Mouse (Mus musculus) lung, postnatal 36 days (tissue): Measurements from ENCODE around the gene Homez.

Source experiments
- DNase-seq: peaks from one replicate; pipeline ENCODE4 v3.0.0; 2022; ENCODE audit warnings: mixed read lengths

Homez gene

DNA sequence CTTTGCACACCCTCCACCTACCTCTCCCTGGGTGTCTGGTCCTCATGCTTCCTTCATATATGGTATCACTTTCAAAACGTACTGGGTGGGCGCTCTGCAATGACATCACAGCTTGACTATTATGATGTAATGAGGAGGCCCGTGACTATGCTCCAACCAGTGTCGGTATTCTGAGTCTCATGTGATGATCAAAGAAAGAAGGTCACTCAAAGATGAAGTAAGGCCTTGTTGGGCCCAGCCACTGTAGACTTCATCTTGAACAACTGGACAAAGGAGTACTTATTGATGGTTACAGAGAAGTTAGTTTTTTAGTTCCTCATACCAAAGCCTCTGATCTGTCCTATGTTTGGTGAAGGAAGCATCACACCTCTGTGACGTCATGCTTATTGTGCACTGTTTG lies at the start of gene Homez:
Homez (minus strand) TSS at position 101 of the 400 bp plus-strand sequence.
- no peak for DNase-seq

GRCm38 (mm10) chr14:54920076-54920685 lies 49.4 kb upstream of the Homez start:
- no peak for DNase-seq

- no peak for DNase-seq
Measured at GRCm38 (mm10) chr14:54913343-54913742, 42.6 kb upstream of the Homez start.

- DNase-seq = peak; percentile 81
Measured at GRCm38 (mm10) chr14:54912886-54913285, 42.1 kb upstream of the Homez start, which contains the start of gene Slc22a17. Gene Slc22a17, minus strand, starts transcription at chr14:54913132.

- no peak for DNase-seq
Measured at GRCm38 (mm10) chr14:54912109-54912850, 41.5 kb upstream of the Homez start.

- DNase-seq = peak; percentile 36
Measured at GRCm38 (mm10) chr14:54908682-54909081, 37.9 kb upstream of the Homez start.

DNA sequence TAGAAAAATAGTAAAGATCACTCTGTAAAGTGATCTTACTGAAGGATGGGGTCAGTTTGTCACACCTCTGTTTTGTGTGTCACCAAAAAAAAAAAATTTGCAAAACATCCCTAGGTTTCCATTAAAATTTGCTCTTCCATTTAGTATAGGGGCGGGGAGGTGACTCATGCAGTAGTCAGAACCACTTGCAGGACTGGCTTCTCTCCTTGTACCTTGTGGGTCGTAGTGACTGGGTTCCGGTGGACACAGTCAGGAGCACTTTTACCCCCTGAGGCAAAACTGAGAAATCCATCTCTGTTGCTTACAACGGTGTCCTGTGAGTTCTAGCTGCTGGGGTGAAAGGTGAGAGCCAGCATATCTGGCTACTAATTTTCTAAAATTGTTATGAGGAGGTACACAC lies 32.9 kb upstream of the Homez start:
- no peak for DNase-seq

- peak; percentile 93 for DNase-seq
Measured at GRCm38 (mm10) chr14:54900383-54900782, 29.6 kb upstream of the Homez start.

- DNase-seq = no peak
Measured at GRCm38 (mm10) chr14:54897445-54897844, 26.7 kb upstream of the Homez start.

- DNase-seq = peak; percentile 50
Measured at GRCm38 (mm10) chr14:54894296-54895151, 23.8 kb upstream of the Homez start.

DNA sequence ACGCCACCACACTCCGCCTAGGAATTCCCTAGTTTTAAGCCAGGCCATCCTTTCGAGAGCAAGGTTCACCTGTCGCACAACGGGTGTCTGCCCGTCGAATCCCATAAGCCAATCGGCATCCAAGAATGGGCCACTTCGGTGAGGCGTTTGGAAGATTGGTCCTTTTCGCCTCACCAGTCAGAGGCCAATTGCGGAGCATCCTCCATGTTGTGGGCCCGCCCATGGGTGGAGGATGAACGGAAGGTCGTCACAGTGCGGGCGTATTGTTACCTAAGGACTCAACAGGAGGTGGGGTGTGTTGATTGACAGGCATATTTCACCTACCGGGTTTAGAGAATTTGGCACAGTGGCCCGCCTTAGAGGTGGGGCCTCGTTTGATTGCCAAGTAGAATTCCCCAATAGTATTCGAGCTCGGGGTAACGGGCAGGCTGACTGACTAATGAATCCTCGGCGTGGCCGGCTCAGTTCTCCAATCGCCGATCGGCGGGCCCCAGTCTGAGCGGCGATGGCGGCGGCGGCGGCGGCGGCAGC lies 23.0 kb upstream of the Homez start:
- peak; percentile 99 for DNase-seq

GRCm38 (mm10) chr14:54892200-54892599 lies 21.4 kb upstream of the Homez start, which contains the start of gene Pabpn1:
Gene Pabpn1, plus strand, starts transcription at chr14:54892500.
- no peak for DNase-seq

GRCm38 (mm10) chr14:54885309-54885708 lies 14.5 kb upstream of the Homez start:
- DNase-seq = no peak

GRCm38 (mm10) chr14:54884022-54884712 lies 13.4 kb upstream of the Homez start:
- no peak for DNase-seq

- peak; percentile 93 for DNase-seq
Measured at GRCm38 (mm10) chr14:54883154-54884021, 12.6 kb upstream of the Homez start, which contains the start of the genes Bcl2l2 and Gm20521. Gene Bcl2l2, plus strand, starts transcription at chr14:54883377. Gene Gm20521, plus strand, starts transcription at chr14:54883441.

DNA sequence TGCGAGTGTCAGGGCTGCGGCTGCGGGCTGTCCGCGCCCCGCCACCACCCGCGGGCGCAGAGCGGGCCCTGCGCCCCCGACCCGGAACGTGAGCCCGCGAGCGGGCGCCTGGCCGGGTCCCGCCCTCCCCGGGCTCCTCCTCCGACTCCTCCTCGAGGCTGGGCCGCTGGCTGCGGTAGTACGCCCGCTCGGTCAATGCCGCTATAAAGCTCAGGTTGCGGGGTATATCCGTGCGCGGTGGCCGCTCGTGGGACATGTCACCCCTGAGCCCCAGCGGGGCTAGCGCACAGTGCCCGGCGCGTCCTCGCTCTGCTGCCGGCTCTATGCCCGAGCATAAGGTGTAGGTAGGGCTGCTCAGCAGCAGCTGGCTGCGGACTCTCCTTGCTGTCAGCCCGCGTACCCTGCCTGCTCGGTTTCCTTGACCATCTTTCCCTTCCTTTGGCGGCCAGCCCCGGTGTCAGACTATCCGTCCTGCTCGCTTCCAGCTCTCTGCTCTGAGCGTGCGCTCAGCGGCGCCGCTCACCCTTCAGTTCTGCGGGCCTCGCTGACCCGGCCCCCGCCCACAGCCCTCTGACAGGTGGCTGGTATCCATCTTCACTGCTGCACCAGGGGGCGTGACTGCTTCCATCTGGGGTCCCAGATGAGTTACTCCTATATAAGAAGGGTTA lies 6.4 kb upstream of the Homez start, which contains the start of gene Ppp1r3e:
Ppp1r3e (minus strand) TSS at position 503 of the 668 bp plus-strand sequence.
- peak; percentile 67 for DNase-seq

- peak; percentile 93 for DNase-seq
Measured at GRCm38 (mm10) chr14:54876539-54877047, 5.8 kb upstream of the Homez start.

DNA sequence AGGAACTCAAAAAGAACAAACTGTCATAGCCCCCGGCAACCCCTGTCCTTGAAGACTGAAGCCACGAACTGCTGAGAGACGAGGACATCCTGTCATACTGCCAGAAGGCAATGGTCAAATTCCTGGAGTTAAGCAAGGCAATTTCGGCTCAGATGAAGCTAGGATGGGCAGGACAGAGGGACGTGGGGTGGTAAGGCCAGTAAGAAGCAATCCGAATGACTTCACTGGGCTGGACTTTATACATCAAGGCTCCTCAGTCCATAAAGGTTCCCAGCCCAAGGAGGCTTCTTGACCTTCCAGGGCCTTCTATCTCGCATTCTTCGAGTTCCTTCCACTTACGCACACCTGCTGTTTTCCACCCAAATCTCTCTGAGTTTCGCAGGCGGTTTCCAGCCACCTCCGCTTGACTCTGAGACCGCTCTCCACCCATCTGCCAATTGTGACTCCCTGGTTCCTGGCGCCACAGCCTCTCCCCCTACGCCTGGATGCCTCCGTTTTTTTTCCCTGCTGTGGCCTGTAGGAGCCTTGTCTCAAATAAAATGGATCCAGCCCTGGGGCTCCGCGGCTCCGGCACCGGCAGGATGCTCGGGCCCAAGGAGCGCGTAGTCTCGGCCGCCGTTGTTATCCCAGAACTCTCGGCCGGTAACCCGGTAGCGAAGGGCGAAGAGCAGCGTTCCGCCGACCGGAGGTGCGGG lies 5.2 kb upstream of the Homez start:
- DNase-seq = no peak

DNA sequence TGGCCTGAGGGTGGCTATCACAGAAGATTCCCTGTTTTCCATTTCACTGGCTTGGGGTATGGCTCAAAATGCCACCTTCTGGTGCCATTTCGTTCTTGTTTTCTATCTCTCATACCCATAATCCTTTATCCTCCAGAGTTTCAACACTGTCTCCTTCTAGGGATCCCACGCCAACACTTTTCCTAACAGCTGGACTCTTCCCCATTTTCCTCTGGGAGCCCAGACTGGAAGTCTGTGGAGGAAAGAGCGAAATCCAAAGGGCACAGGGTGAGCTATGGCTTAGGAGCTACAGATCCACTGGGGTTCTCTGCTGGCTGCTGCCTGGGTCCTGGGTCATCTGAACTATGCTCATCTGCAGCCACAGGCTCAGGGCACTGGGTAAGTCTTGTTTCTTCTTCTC lies 3.4 kb upstream of the Homez start:
- no peak for DNase-seq

DNA sequence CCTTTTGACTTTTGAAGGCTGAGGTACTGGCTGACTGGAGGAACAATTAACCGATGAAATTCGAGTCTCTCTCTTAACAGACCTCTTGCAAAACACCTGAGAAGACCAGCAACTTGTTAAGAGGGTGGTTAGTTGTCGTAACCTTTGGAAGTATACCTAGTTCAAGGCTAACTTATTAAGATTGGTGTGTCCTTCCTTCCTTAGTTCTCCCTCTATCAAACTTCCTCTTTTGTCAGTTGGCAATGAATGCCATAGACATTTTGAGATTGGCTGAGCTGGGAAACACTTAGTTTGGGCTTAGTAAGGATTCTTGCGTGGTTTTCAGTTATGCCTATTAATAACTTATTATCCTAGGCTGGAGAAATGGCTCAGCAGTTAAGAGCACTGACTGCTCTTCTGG lies 2.7 kb downstream of the Homez start:
- DNase-seq = no peak
